In genomic region chr12:107734536-107734935, GRCm38 (mm10) we compare ENCODE assay signal across 23 mouse cellular contexts.
A peak's percentile ranks its signal among the peaks of the same experiment; 100 is the strongest.
DNase-seq lines count a peak whose midpoint lies in the region; ATAC-seq and TF ChIP-seq lines count a peak whose summit lies in the region.
"Had no signal": no experiment of that assay in that cellular context is flagged by ENCODE, and none has a peak within 500 bp of the region (broad histone marks: within the 10 kb centered on the region; RNA-seq: fewer than 3 reads in every experiment).

No protein-coding gene starts in this region.

- H3K4me2 ChIP-seq in midbrain, postnatal 0 days (ENCODE audit: low read depth, low read length, poor library complexity, severe bottlenecking), result no peak overlapping the region
- H3K4me2 ChIP-seq: heart, embryonic 13.5 days; hindbrain, embryonic 14.5 days; kidney, embryonic 15.5 days; limb, embryonic 13.5 days; liver, embryonic 13.5 days; lung, embryonic 14.5 days; neural tube, embryonic 15.5 days; stomach, embryonic 15.5 days had no signal

- ATAC-seq in midbrain, postnatal 0 days (ENCODE audit: low FRiP score), result no peak
- ATAC-seq: intestine, embryonic 16.5 days had no signal

- H3K36me3 ChIP-seq in testis, adult 2 months (ENCODE audit: control insufficient read depth, insufficient read depth, low read length), result no peaks in the 10 kb centered on the region
- H3K36me3 ChIP-seq in midbrain, postnatal 0 days (ENCODE audit: insufficient read depth, low read length), result no peaks in the 10 kb centered on the region
- H3K36me3 ChIP-seq: embryonic facial prominence, embryonic 10.5 days; heart, embryonic 13.5 days; kidney, embryonic 15.5 days; limb, embryonic 13.5 days; liver, embryonic 13.5 days; neural tube, embryonic 15.5 days; stomach, embryonic 15.5 days had no signal

- H3K27me3 ChIP-seq in testis, adult 2 months (ENCODE audit: control insufficient read depth, insufficient read depth, low read length), result no peaks in the 10 kb centered on the region
- H3K27me3 ChIP-seq in midbrain, postnatal 0 days (ENCODE audit: insufficient read depth, low read length), result no peaks in the 10 kb centered on the region
- H3K27me3 ChIP-seq: CH12.LX; kidney, embryonic 15.5 days; limb, embryonic 13.5 days; liver, embryonic 13.5 days; neural tube, embryonic 15.5 days; stomach, embryonic 15.5 days had no signal

- WGBS in midbrain, postnatal 0 days, result 83% methylated on average over 6 of the region's 6 CpGs

- peak overlapping the region; percentile 76 for H3K4me3 ChIP-seq in testis, adult 2 months (ENCODE audit: control insufficient read depth, low read depth, low read length)
- no peak overlapping the region for H3K4me3 ChIP-seq in midbrain, postnatal 0 days (ENCODE audit: low read depth, low read length)
- H3K4me3 ChIP-seq: embryonic facial prominence, embryonic 10.5 days; heart, embryonic 13.5 days; kidney, embryonic 15.5 days; limb, embryonic 13.5 days; liver, embryonic 13.5 days; myocyte; neural tube, embryonic 15.5 days; stomach, embryonic 15.5 days had no signal

- no peaks in the 10 kb centered on the region for H3K9me3 ChIP-seq in midbrain, postnatal 0 days (ENCODE audit: low read length)
- H3K9me3 ChIP-seq: embryonic facial prominence, embryonic 10.5 days; kidney, embryonic 15.5 days; neural tube, embryonic 15.5 days; stomach, embryonic 15.5 days had no signal

- no peak for TF ChIP-seq POLR2A in testis, adult 2 months (IDR thresholded peaks at IDR 0.05; ENCODE audit: control insufficient read depth, low read depth, low read length)

- no peak for DNase-seq in testis, postnatal 14 days (ENCODE audit: low spot score)
- DNase-seq in induced T-regulatory cell, adult 2 months (ENCODE audit: low read depth), result peak; percentile 77
- DNase-seq in thymus, postnatal 10 days (ENCODE audit: low spot score in 2 of 2), result peak; percentile 32 to 52
- no peak for DNase-seq in left cerebral cortex, adult 18-20 months (ENCODE audit: low spot score in 2 of 2)
- no peak for DNase-seq in midbrain, postnatal 0 days (ENCODE audit: low spot score)
- no peak for DNase-seq in adrenal gland, adult 8-10 months
- DNase-seq: cerebellum, adult 9-10 months; heart, adult 11 months; liver, embryonic 13.5 days; lung, embryonic 14.5 days; midbrain, embryonic 14.5 days; right cerebral cortex, postnatal 25 days had no signal

- TF ChIP-seq CTCF in testis, adult 2 months (IDR thresholded peaks at IDR 0.05; ENCODE audit: control insufficient read depth, insufficient read depth, insufficient replicate concordance, low read depth, low read length), result no peak
- TF ChIP-seq CTCF in midbrain, postnatal 0 days (IDR thresholded peaks at IDR 0.05), result no peak

- no peak overlapping the region for H3K9ac ChIP-seq in midbrain, postnatal 0 days (replicated peaks; ENCODE audit: low read length, poor library complexity, severe bottlenecking)
- H3K9ac ChIP-seq: heart, embryonic 13.5 days; hindbrain, embryonic 14.5 days; kidney, embryonic 15.5 days; limb, embryonic 13.5 days; liver, embryonic 13.5 days; lung, embryonic 14.5 days; neural tube, embryonic 15.5 days; stomach, embryonic 15.5 days had no signal

- H3K4me1 ChIP-seq in testis, adult 2 months (ENCODE audit: control insufficient read depth, insufficient read depth, low read length), result no peaks in the 10 kb centered on the region
- H3K4me1 ChIP-seq in midbrain, postnatal 0 days (ENCODE audit: insufficient read depth, low read length), result no peaks in the 10 kb centered on the region
- H3K4me1 ChIP-seq: embryonic facial prominence, embryonic 10.5 days; heart, embryonic 13.5 days; kidney, embryonic 15.5 days; limb, embryonic 13.5 days; liver, embryonic 13.5 days; neural tube, embryonic 15.5 days; stomach, embryonic 15.5 days had no signal

- H3K27ac ChIP-seq in testis, adult 2 months (ENCODE audit: control insufficient read depth, insufficient read depth, low read depth, low read length), result no peak overlapping the region
- no peak overlapping the region for H3K27ac ChIP-seq in midbrain, postnatal 0 days (ENCODE audit: low read depth, low read length)
- H3K27ac ChIP-seq: embryonic facial prominence, embryonic 10.5 days; heart, embryonic 13.5 days; hindbrain, embryonic 14.5 days; kidney, embryonic 15.5 days; limb, embryonic 13.5 days; liver, embryonic 13.5 days; neural tube, embryonic 15.5 days; stomach, embryonic 15.5 days had no signal

Comparison
In these comparisons a context has a peak if more than half of its experiments do, and no peak if none do; other contexts are left out.
1. DNase-seq: peak in induced T-regulatory cell, adult 2 months (single experiment) and thymus, postnatal 10 days (2 of 2); none in testis, postnatal 14 days (single experiment), left cerebral cortex, adult 18-20 months (0 of 2), midbrain, postnatal 0 days (single experiment) and adrenal gland, adult 8-10 months (single experiment).